Mouse (Mus musculus) heart, embryonic 16.5 days (tissue): ENCODE results near the gene Mef2a. TPM values are rescaled to one million over a fixed set of nuclear protein-coding genes. Genes with fewer than 3 reads are reported as not detected.

Source experiments
- ATAC-seq: fragments of 200-750 bp; cut with Nextera tagmentation; replicated peaks from 2 replicates; pipeline ENCODE4 v1.8.0; 2017; ENCODE audit warnings: moderate number of reproducible peaks; ENCODE audit not compliant: insufficient read depth, low FRiP score; ENCODE audit errors: extremely low read depth
- H3K27ac ChIP-seq: fragments of 300-500 bp; sonication (generic); 2 replicates; pipeline ENCODE4 v1.5.1; 2014; ENCODE audit warnings: mild to moderate bottlenecking, low read length, control low read depth, moderate library complexity
- H3K27me3 ChIP-seq: fragments of 300-500 bp; sonication (generic); 2 replicates; pipeline ENCODE4 v1.6.1; 2014; ENCODE audit warnings: low read length, mixed read lengths; ENCODE audit not compliant: control insufficient read depth, insufficient read depth
- H3K36me3 ChIP-seq: fragments of 300-500 bp; sonication (generic); 2 replicates; pipeline ENCODE4 v1.6.1; 2014; ENCODE audit not compliant: control insufficient read depth, insufficient read depth
- H3K4me1 ChIP-seq: fragments of 300-500 bp; sonication (generic); 2 replicates; pipeline ENCODE4 v1.6.1; 2014; ENCODE audit warnings: low read length, mixed read lengths; ENCODE audit not compliant: control insufficient read depth, insufficient read depth
- H3K4me2 ChIP-seq: fragments of 300-500 bp; sonication (generic); 2 replicates; pipeline ENCODE4 v1.6.1; 2014; ENCODE audit warnings: low read depth, mild to moderate bottlenecking, control low read depth, low read length
- H3K4me3 ChIP-seq: fragments of 300-500 bp; sonication (generic); 2 replicates; pipeline ENCODE4 v1.5.1; 2014; ENCODE audit warnings: mild to moderate bottlenecking, control low read depth, low read length
- H3K9ac ChIP-seq: fragments of 300-500 bp; sonication (generic); 2 replicates; pipeline ENCODE4 v1.6.1; 2014; ENCODE audit warnings: low read length, control low read depth
- H3K9me3 ChIP-seq: fragments of 300-500 bp; sonication (generic); replicated peaks from 2 replicates; pipeline ENCODE4 v1.6.1; 2016; ENCODE audit warnings: low read length; ENCODE audit not compliant: control insufficient read depth
- WGBS: fragments of 180-500 bp; shearing (Covaris S2); extraction: QIAGEN DNeasy Blood & Tissue Kit; methylation state at CpG from one replicate; pipeline ENCODE4 v1.1.7; 2014; 5-methylcytosine and 5-hydroxymethylcytosine counted together
- polyA plus RNA-seq: library from polyadenylated mRNA; unstranded; fragments of >200 nt; fragmentation: Nextera tagmentation; extraction: Ambion mirVana; gene quantifications from 2 replicates; pipeline ENCODE4 v1.2.1, GENCODE M21; 2015

Mef2a gene
- polyA plus RNA-seq, 1 experiment from 2014 or later: 119 TPM

DNA sequence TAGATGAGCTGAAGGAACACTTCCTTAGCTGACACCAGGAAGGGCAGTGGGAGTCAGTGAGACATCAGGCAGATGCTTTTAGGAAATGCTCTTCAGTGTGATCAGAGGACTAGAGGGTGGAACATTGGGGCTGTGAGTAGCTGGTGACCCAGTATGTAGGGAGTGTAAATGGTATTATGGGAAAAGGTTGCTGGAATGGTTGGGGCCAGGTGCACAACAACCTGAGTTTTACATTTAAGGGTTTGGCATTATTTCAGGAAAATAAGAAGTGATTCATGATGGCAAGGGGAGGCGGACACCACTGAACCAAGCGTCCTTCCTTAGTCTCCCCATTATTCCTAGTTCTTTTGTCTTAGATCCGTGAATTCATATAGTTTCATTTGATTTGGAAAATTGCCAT, 143.0 kb downstream of the Mef2a start:
- Histone ChIP-seq H3K36me3 (peaks cover 32% of the 10 kb centered on the region), H3K4me1 (peaks cover 41% of the 10 kb centered on the region), H3K4me2 (no peak overlapping the region), H3K9ac (no peak overlapping the region), H3K27me3 (no peaks in the 10 kb centered on the region), H3K4me3 (no peak overlapping the region), H3K27ac (peak overlapping the region; percentile 95), H3K9me3 (no peaks in the 10 kb centered on the region)
- ATAC-seq: no peak
- WGBS: 84% methylated on average over 3 of the region's 3 CpGs

- Histone ChIP-seq H3K27ac (peak overlapping the region; percentile 95), H3K27me3 (no peaks in the 10 kb centered on the region), H3K4me3 (no peak overlapping the region), H3K4me1 (peaks cover 37% of the 10 kb centered on the region), H3K9me3 (no peaks in the 10 kb centered on the region), H3K9ac (no peak overlapping the region), H3K4me2 (no peak overlapping the region), H3K36me3 (peaks cover 25% of the 10 kb centered on the region)
- 76% methylated on average over 5 of the region's 5 CpGs for WGBS
- ATAC-seq: no peak
These were observed 143.6 kb downstream of the Mef2a start for GRCm38 (mm10) chr7:67228891-67229602.

GRCm38 (mm10) chr7:67228390-67228789, 144.3 kb downstream of the Mef2a start:
- 70% methylated on average over 3 of the region's 3 CpGs for WGBS
- H3K4me1 ChIP-seq: peaks cover 44% of the 10 kb centered on the region
- no peak for ATAC-seq
- no peaks in the 10 kb centered on the region for H3K9me3 ChIP-seq
- H3K4me2 ChIP-seq: no peak overlapping the region
- H3K36me3 ChIP-seq: peaks cover 25% of the 10 kb centered on the region
- no peak overlapping the region for H3K4me3 ChIP-seq
- no peaks in the 10 kb centered on the region for H3K27me3 ChIP-seq
- H3K27ac ChIP-seq: no peak overlapping the region
- no peak overlapping the region for H3K9ac ChIP-seq

DNA sequence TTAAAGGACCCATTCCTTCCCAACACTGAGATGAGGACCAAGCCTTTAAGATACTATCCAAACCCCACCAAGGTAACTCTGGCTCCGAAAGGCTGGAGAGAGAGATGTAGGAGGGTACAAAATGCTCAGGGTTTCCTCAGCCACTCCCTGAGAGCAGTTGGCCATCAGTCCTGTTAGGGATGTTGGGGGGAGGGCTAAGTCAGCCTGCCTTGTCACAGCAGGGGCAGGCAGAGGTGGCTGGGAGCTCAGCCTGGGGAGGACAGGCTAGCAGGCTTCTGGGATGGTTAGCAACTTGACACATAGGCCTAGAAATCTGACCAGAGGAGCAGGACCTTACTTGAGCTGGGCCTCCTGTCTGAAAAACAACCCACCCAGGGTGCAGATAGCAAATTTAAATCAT, 145.1 kb downstream of the Mef2a start:
- ATAC-seq: no peak
- 74% methylated on average over 1 of the region's 1 CpGs for WGBS
- H3K4me1 ChIP-seq: peaks cover 47% of the 10 kb centered on the region

DNA sequence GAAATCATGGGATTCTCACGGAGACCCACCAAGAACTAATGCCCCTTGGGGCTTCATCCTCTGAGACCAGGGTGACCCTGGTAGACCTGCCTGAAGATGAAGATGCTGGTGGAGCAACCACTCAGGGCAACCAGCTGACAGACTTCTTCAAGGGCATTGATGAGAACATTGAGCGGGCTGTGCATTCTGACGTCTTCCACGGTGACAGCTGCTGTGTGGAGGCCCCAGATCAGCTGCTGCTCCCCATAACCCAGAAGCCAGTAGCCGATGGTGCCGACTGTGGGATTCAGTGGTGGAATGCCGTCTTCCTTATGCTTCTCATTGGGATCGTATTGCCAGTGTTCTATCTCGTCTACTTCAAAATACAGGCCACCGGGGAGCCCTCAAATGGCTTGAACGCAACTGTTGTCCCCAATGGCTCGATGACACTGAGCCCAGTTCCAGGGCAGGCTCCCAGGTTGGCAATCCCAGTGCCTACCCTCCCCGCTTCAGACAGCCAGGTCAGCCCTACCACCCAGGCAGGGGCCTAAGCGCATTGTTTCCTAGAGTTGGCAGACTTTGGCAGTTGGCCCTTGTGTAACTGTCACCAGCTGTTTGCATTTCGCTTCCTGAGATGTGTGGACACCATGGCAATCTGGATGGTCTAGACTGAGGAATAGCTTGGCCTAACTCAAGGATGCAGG, 146.6 kb downstream of the Mef2a start:
- H3K9ac ChIP-seq: no peak overlapping the region
- no peaks in the 10 kb centered on the region for H3K9me3 ChIP-seq
- H3K27me3 ChIP-seq: no peaks in the 10 kb centered on the region
- H3K27ac ChIP-seq: no peak overlapping the region
- peaks cover 36% of the 10 kb centered on the region for H3K4me1 ChIP-seq
- 88% methylated on average over 15 of the region's 15 CpGs for WGBS
- no peak for ATAC-seq
- H3K36me3 ChIP-seq: peaks cover 12% of the 10 kb centered on the region
- H3K4me2 ChIP-seq: no peak overlapping the region
- H3K4me3 ChIP-seq: no peak overlapping the region

More for the DNA sequence above, 145.1 kb downstream of the Mef2a start:
- Histone ChIP-seq H3K9me3 (no peaks in the 10 kb centered on the region), H3K27ac (no peak overlapping the region), H3K4me2 (no peak overlapping the region), H3K4me3 (no peak overlapping the region), H3K9ac (no peak overlapping the region), H3K36me3 (peaks cover 20% of the 10 kb centered on the region), H3K27me3 (no peaks in the 10 kb centered on the region)

- Histone ChIP-seq H3K36me3 (peaks cover 12% of the 10 kb centered on the region), H3K9me3 (no peaks in the 10 kb centered on the region), H3K27ac (peak within 1 kb of the TSS; percentile 54), H3K4me2 (peak within 1 kb of the TSS; percentile 91), H3K4me1 (peaks cover 14% of the 10 kb centered on the region), H3K9ac (peak within 1 kb of the TSS; percentile 90), H3K27me3 (no peaks in the 10 kb centered on the region), H3K4me3 (peak within 1 kb of the TSS; percentile 89)
- ATAC-seq: peak; percentile 99
- WGBS: 4% methylated on average over 31 of the region's 31 CpGs
These were observed 150.3 kb downstream of the Mef2a start, which contains the start of gene Lysmd4 for GRCm38 (mm10) chr7:67222220-67222862. Gene Lysmd4, plus strand, starts transcription at chr7:67222544.

DNA sequence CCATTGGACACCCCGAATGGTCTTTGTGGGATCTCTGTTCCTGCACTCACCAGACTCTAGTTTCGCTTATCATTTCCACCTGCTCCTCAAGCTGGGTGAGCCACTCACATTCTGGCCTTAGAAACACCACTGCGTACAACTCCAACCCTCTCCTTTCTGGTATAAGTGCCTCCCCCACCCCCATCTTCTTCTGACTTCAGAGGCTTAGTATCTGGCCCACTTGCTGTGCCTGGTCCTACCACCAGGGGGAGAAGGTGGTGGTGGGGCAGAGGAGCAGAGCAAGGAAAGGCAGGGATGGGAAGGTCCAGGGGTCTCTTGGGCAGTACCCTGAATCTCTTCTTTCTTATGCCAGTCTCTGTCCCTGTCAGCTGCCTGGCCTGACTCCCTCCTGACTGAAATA, 155.6 kb downstream of the Mef2a start:
- Histone ChIP-seq H3K4me1 (0 out of 2 replicates have a peak, but pooled peaks cover 3% of the 10 kb centered on the region), H3K9me3 (no peaks in the 10 kb centered on the region), H3K4me2 (no peak overlapping the region), H3K27ac (no peak overlapping the region), H3K9ac (no peak overlapping the region), H3K36me3 (no peaks in the 10 kb centered on the region), H3K4me3 (no peak overlapping the region), H3K27me3 (no peaks in the 10 kb centered on the region)
- peak; percentile 42; the same call in 1 of the 2 replicates for ATAC-seq
- WGBS: 80% methylated on average over 3 of the region's 3 CpGs

- 44% methylated on average over 6 of the region's 6 CpGs for WGBS
- no peaks in the 10 kb centered on the region for H3K27me3 ChIP-seq
- H3K36me3 ChIP-seq: no peaks in the 10 kb centered on the region
- no peak overlapping the region for H3K27ac ChIP-seq
- 0 out of 2 replicates have a peak, but pooled peaks have one; percentile 30 for ATAC-seq
- H3K4me3 ChIP-seq: no peak overlapping the region
- no peaks in the 10 kb centered on the region for H3K9me3 ChIP-seq
- no peak overlapping the region for H3K4me2 ChIP-seq
- H3K9ac ChIP-seq: no peak overlapping the region
- H3K4me1 ChIP-seq: 0 out of 2 replicates have a peak, but pooled peaks cover 3% of the 10 kb centered on the region
These were observed 156.3 kb downstream of the Mef2a start for GRCm38 (mm10) chr7:67216351-67216750.

DNA sequence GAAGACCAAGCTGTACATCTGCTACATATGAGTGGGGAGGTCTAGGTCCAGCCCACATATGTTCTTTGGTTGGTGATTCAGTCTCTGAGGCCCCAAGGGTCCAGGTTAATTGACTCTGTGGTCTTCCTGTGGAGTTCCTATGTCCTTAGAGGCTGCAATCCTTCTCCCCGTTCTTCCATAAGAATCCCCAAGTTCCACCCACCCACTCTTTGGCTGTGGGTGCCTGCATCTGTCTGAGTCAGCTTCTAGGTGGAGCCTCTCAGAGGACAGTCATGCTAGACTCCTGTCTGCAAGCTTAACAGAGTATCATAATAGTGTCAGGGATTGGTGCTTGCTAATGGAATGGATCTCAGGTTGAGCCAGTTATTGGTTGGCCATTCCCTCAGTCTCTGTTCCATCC, 159.1 kb downstream of the Mef2a start:
- H3K27me3 ChIP-seq: no peaks in the 10 kb centered on the region
- H3K4me3 ChIP-seq: no peak overlapping the region
- no peak overlapping the region for H3K27ac ChIP-seq
- no peaks in the 10 kb centered on the region for H3K36me3 ChIP-seq
- no peaks in the 10 kb centered on the region for H3K9me3 ChIP-seq
- no peak for ATAC-seq
- H3K4me1 ChIP-seq: 0 out of 2 replicates have a peak, but pooled peaks cover 3% of the 10 kb centered on the region
- WGBS: 73% methylated on average over 1 of the region's 1 CpGs
- H3K4me2 ChIP-seq: no peak overlapping the region
- no peak overlapping the region for H3K9ac ChIP-seq
